In genomic region chr14:59708009-59708408, GRCm38 (mm10) we compare ENCODE assay signal across 13 mouse cellular contexts.
"Had no signal": no experiment of that assay in that cellular context is flagged by ENCODE, and none has a peak within 500 bp of the region (broad histone marks: within the 10 kb centered on the region; RNA-seq: fewer than 3 reads in every experiment).

No protein-coding gene starts in this region.

- H3K9ac ChIP-seq: limb, embryonic 12.5 days; liver, embryonic 14.5 days; midbrain, embryonic 12.5 days; neural tube, embryonic 15.5 days had no signal

- DNase-seq: kidney, adult 9 months; kidney, postnatal 25 days; layer of hippocampus, adult 9-11 months; layer of hippocampus, postnatal 36 days; lung, adult 18-20 months; right cerebral cortex, adult 18-20 months; right cerebral cortex, postnatal 25 days; thymus, adult 2 months; thymus, postnatal 25 days had no signal

- H3K4me3 ChIP-seq: limb, embryonic 12.5 days; midbrain, embryonic 12.5 days; neural tube, embryonic 15.5 days had no signal

- H3K4me2 ChIP-seq: limb, embryonic 12.5 days; midbrain, embryonic 12.5 days; neural tube, embryonic 15.5 days had no signal

- H3K27ac ChIP-seq: limb, embryonic 12.5 days; liver, embryonic 14.5 days; midbrain, embryonic 12.5 days; neural tube, embryonic 15.5 days had no signal

- H3K9me3 ChIP-seq: limb, embryonic 12.5 days; midbrain, embryonic 12.5 days; neural tube, embryonic 15.5 days had no signal

- H3K4me1 ChIP-seq: midbrain, embryonic 12.5 days; neural tube, embryonic 15.5 days had no signal

- H3K36me3 ChIP-seq: limb, embryonic 12.5 days; midbrain, embryonic 12.5 days; neural tube, embryonic 15.5 days had no signal

- H3K27me3 ChIP-seq: limb, embryonic 12.5 days; midbrain, embryonic 12.5 days; neural tube, embryonic 15.5 days had no signal
